Mouse (Mus musculus) cortical plate, adult 2 months (tissue): ENCODE measurements around the gene Pcsk6.

Experiments used
- CTCF ChIP-seq: fragments of 200-500 bp; IDR thresholded peaks from 2 replicates; pipeline ENCODE4 v1.5.1; 2011; ENCODE audit warnings: mild to moderate bottlenecking, control low read depth, low read length; ENCODE audit not compliant: insufficient read depth; ENCODE audit errors: extremely low read depth
- POLR2A ChIP-seq: fragments of 200-500 bp; IDR thresholded peaks from 2 replicates; pipeline ENCODE4 v1.6.1; 2011; ENCODE audit warnings: mild to moderate bottlenecking, low read length, control low read depth; ENCODE audit not compliant: insufficient read depth; ENCODE audit errors: extremely low read depth

GRCm38 (mm10) chr7:66008161-66008891, 146.8 kb downstream of the Pcsk6 start:
- TF ChIP-seq POLR2A (no peak), CTCF (no peak)
